Mouse (Mus musculus) thymus, postnatal 0 days (tissue): ENCODE data around the gene Vmn1r116. TPM values are rescaled to one million over a fixed set of nuclear protein-coding genes. Genes with fewer than 3 reads are reported as not detected.
"Not testable (repeated sequence)": the region's sequence is repeated elsewhere in the genome, so short reads cannot be mapped to it uniquely, and the experiment has no call there.

Source experiments
- DNase-seq: peaks from one replicate; pipeline ENCODE4 v3.0.0-alpha.2; 2015; ENCODE audit warnings: low spot score
- polyA plus RNA-seq: library from polyadenylated mRNA; unstranded; fragments of >200 nt; fragmentation: Nextera tagmentation; extraction: Ambion mirVana; gene quantifications from 2 replicates; pipeline ENCODE4 v1.2.1, GENCODE M21; 2015

The Vmn1r116 gene
- polyA plus RNA-seq = not detected in 2 replicates

- DNase-seq = not testable (repeated sequence)
Observed at GRCm38 (mm10) chr7:20871956-20872355, at the start of gene Vmn1r116. Gene Vmn1r116, plus strand, starts transcription at chr7:20872256.

GRCm38 (mm10) chr7:20844885-20845284, 27.2 kb upstream of the Vmn1r116 start, which contains the start of gene Vmn1r115:
Gene Vmn1r115, minus strand, starts transcription at chr7:20844985.
- DNase-seq = not testable (repeated sequence)

GRCm38 (mm10) chr7:20884021-20884420, 12.0 kb downstream of the Vmn1r116 start, which contains the start of gene Vmn1r117:
Gene Vmn1r117, minus strand, starts transcription at chr7:20884121.
- DNase-seq = not testable (repeated sequence)

- not testable (repeated sequence) for DNase-seq
Observed at GRCm38 (mm10) chr7:20912247-20912646, 40.2 kb downstream of the Vmn1r116 start, which contains the start of gene Vmn1r118. Gene Vmn1r118, minus strand, starts transcription at chr7:20912347.

Other genes starting within 250 kb of the Vmn1r116 start
- not detected in 2 replicates for gene Vmn1r107, start 203.3 kb upstream of the Vmn1r116 start, polyA plus RNA-seq
- not detected in 2 replicates for gene Vmn1r111, start 169.0 kb upstream of the Vmn1r116 start, polyA plus RNA-seq
- gene Gm10668, start 141.6 kb upstream of the Vmn1r116 start, polyA plus RNA-seq = not detected in 2 replicates
- gene Vmn1r112, start 101.1 kb upstream of the Vmn1r116 start, polyA plus RNA-seq = not detected in 2 replicates
- gene Vmn1r113, start 85.0 kb upstream of the Vmn1r116 start, polyA plus RNA-seq = not detected in 2 replicates
- not detected in 2 replicates for gene Vmn1r114, start 60.1 kb upstream of the Vmn1r116 start, polyA plus RNA-seq
- not detected in 2 replicates for gene Vmn1r115, start 27.3 kb upstream of the Vmn1r116 start, polyA plus RNA-seq
- not detected in 2 replicates for gene Vmn1r117, start 11.9 kb downstream of the Vmn1r116 start, polyA plus RNA-seq
- not detected in 2 replicates for gene Vmn1r118, start 40.1 kb downstream of the Vmn1r116 start, polyA plus RNA-seq
- not detected in 2 replicates for gene Vmn1r119, start 140.2 kb downstream of the Vmn1r116 start, polyA plus RNA-seq
- gene Vmn1r120, start 181.5 kb downstream of the Vmn1r116 start, polyA plus RNA-seq = not detected in 2 replicates
- not detected in 2 replicates for gene Vmn1r121, start 226.3 kb downstream of the Vmn1r116 start, polyA plus RNA-seq